Mouse (Mus musculus): ENCODE results near the gene B020031M17Rik. TPM values are rescaled to one million over a fixed set of nuclear protein-coding genes. Genes with fewer than 3 reads are reported as not detected.

B020031M17Rik gene
- polyA plus RNA-seq (2014; fragmentation: Illumina TruSeq; extraction: RNeasy Lipid Tissue Mini Kit (QIAGEN cat#74804); ENCODE audit: low read depth, low replicate concordance), result not detected

DNA sequence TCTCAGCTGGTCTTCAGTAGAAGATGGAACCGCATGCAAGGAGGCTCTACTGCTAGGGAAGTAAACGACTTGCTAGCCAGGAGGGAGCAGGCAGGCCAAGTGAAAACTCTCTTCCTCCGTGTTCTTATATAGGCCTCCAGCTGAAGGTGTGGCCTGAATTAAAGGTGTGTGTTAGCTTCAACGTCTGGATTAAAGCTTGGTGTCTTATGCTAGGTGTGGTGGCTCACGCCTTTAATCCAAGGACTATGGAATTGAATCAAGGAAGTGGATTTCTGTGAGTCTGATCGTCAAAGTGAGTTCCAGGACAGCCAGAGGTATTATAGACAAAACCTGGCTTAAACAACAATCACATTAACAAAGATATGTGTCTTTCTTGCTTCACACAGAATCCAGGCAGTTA lies at the start of gene B020031M17Rik:
Gene B020031M17Rik, minus strand, starts transcription at position 101 of the 400 bp plus-strand sequence.

DNA sequence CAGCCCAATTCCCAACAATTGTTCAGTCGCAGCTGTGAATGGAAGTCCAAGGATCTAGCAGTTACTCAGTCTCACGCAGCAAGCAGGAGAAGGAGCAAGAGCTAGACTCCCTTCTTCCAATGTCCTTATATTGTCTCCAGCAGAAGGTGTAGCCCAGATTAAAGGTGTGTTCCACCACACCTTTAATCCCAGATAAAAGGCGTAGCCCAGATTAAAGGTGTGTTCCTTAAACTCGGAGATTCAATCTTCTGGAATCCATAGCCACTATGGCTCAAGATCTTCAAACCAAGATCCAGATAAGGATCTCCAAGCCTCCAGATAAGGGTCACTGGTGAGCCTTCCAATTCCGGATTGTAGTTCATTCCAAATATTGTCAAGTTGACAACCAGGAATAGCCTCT lies 21.4 kb downstream of the B020031M17Rik start, which contains the start of gene Gm21761:
Gene Gm21761, minus strand, starts transcription at position 101 of the 400 bp plus-strand sequence.

Other genes starting within 250 kb of the B020031M17Rik start
- gene Nim1k, start 194.9 kb downstream of the B020031M17Rik start, polyA plus RNA-seq (2014; fragmentation: Illumina TruSeq; extraction: RNeasy Lipid Tissue Mini Kit (QIAGEN cat#74804); ENCODE audit: low read depth, low replicate concordance), result 1.6 TPM
- 22.6 TPM for gene Zfp131, start 159.9 kb downstream of the B020031M17Rik start, polyA plus RNA-seq (2014; fragmentation: Illumina TruSeq; extraction: RNeasy Lipid Tissue Mini Kit (QIAGEN cat#74804); ENCODE audit: low read depth, low replicate concordance)
- gene AF067063, start 120.6 kb downstream of the B020031M17Rik start, polyA plus RNA-seq (2014; fragmentation: Illumina TruSeq; extraction: RNeasy Lipid Tissue Mini Kit (QIAGEN cat#74804); ENCODE audit: low read depth, low replicate concordance), result not detected
- gene D13Ertd608e, start 114.8 kb downstream of the B020031M17Rik start, polyA plus RNA-seq (2014; fragmentation: Illumina TruSeq; extraction: RNeasy Lipid Tissue Mini Kit (QIAGEN cat#74804); ENCODE audit: low read depth, low replicate concordance), result not detected
- gene Tcstv1, start 56.0 kb downstream of the B020031M17Rik start, polyA plus RNA-seq (2014; fragmentation: Illumina TruSeq; extraction: RNeasy Lipid Tissue Mini Kit (QIAGEN cat#74804); ENCODE audit: low read depth, low replicate concordance), result not detected
- not detected for gene Gm21761, start 21.5 kb downstream of the B020031M17Rik start, polyA plus RNA-seq (2014; fragmentation: Illumina TruSeq; extraction: RNeasy Lipid Tissue Mini Kit (QIAGEN cat#74804); ENCODE audit: low read depth, low replicate concordance)
- gene Gm36079, start 76.2 kb upstream of the B020031M17Rik start, polyA plus RNA-seq (2014; fragmentation: Illumina TruSeq; extraction: RNeasy Lipid Tissue Mini Kit (QIAGEN cat#74804); ENCODE audit: low read depth, low replicate concordance), result not detected
- gene Gm21188, start 101.4 kb upstream of the B020031M17Rik start, polyA plus RNA-seq (2014; fragmentation: Illumina TruSeq; extraction: RNeasy Lipid Tissue Mini Kit (QIAGEN cat#74804); ENCODE audit: low read depth, low replicate concordance), result 0.34 TPM
- gene Gm20767, start 189.4 kb upstream of the B020031M17Rik start, polyA plus RNA-seq (2014; fragmentation: Illumina TruSeq; extraction: RNeasy Lipid Tissue Mini Kit (QIAGEN cat#74804); ENCODE audit: low read depth, low replicate concordance), result not detected
- not detected for gene Gm21818, start 221.6 kb upstream of the B020031M17Rik start, polyA plus RNA-seq (2014; fragmentation: Illumina TruSeq; extraction: RNeasy Lipid Tissue Mini Kit (QIAGEN cat#74804); ENCODE audit: low read depth, low replicate concordance)

Data from liver, adult 10 weeks (tissue).